Mouse (Mus musculus) skeletal muscle tissue, postnatal 0 days (tissue): Measurements from ENCODE around the gene Cyp4f13. TPM values are rescaled to one million over a fixed set of nuclear protein-coding genes. Genes with fewer than 3 reads are reported as not detected.

Experiments used
- polyA plus RNA-seq: library from polyadenylated mRNA; unstranded; fragments of >200 nt; fragmentation: Nextera tagmentation; extraction: Ambion mirVana; gene quantifications from 2 replicates; pipeline ENCODE4 v1.2.1, GENCODE M21; 2015

Cyp4f13 gene
- 8.7 and 9.8 TPM in 2 replicates for polyA plus RNA-seq

GRCm38 (mm10) chr17:32947215-32947914 is at the start of gene Cyp4f13:
Cyp4f13 (minus strand) TSS chr17:32947402.

GRCm38 (mm10) chr17:32992699-32993474 is 45.7 kb upstream of the Cyp4f13 start, which contains the start of gene Zfp952:
Zfp952 (plus strand) TSS chr17:32993129.

GRCm38 (mm10) chr17:32965623-32966290 is 18.6 kb upstream of the Cyp4f13 start, which contains the start of gene Zfp472:
Zfp472 (plus strand) TSS chr17:32965814.

GRCm38 (mm10) chr17:32917131-32917530 is 30.1 kb downstream of the Cyp4f13 start, which contains the start of gene Cyp4f14:
Cyp4f14 (minus strand) TSS chr17:32917342.

GRCm38 (mm10) chr17:32891239-32892180 is 55.7 kb downstream of the Cyp4f13 start, which contains the start of gene Zfp870:
Zfp870 (minus strand) TSS chr17:32891642.

Other genes with a start within 250 kb of the Cyp4f13 start
- gene Zfp871, start 159.1 kb downstream of the Cyp4f13 start, polyA plus RNA-seq: 14.3 and 16.7 TPM in 2 replicates
- gene Zfp811, start 137.5 kb downstream of the Cyp4f13 start, polyA plus RNA-seq: 0.65 and 1.1 TPM in 2 replicates
- gene Zfp799, start 117.1 kb downstream of the Cyp4f13 start, polyA plus RNA-seq: 3.8 and 5.4 TPM in 2 replicates
- gene Zfp870, start 55.8 kb downstream of the Cyp4f13 start, polyA plus RNA-seq: 3.9 and 4.1 TPM in 2 replicates
- not detected in 2 replicates for gene Cyp4f14, start 30.1 kb downstream of the Cyp4f13 start, polyA plus RNA-seq
- 3.3 and 3.9 TPM in 2 replicates for gene Zfp472, start 18.4 kb upstream of the Cyp4f13 start, polyA plus RNA-seq
- 4.8 and 5.4 TPM in 2 replicates for gene Zfp952, start 45.7 kb upstream of the Cyp4f13 start, polyA plus RNA-seq
- 3.4 and 3.5 TPM in 2 replicates for gene Zfp763, start 86.0 kb upstream of the Cyp4f13 start, polyA plus RNA-seq
- not detected in 2 replicates for gene 4921501E09Rik, start 120.7 kb upstream of the Cyp4f13 start, polyA plus RNA-seq
- 3.0 and 3.2 TPM in 2 replicates for gene Zfp563, start 141.9 kb upstream of the Cyp4f13 start, polyA plus RNA-seq
- 0.08 TPM in 1 of 2 replicates, not detected in the other for gene Morc2b, start 192.3 kb upstream of the Cyp4f13 start, polyA plus RNA-seq
- not detected in 2 replicates for gene Olfr55, start 221.0 kb upstream of the Cyp4f13 start, polyA plus RNA-seq
- gene Olfr239, start 243.9 kb upstream of the Cyp4f13 start, polyA plus RNA-seq: not detected in 2 replicates